Mouse (Mus musculus): ENCODE measurements around the gene Drd5.

Gene Drd5

DNA sequence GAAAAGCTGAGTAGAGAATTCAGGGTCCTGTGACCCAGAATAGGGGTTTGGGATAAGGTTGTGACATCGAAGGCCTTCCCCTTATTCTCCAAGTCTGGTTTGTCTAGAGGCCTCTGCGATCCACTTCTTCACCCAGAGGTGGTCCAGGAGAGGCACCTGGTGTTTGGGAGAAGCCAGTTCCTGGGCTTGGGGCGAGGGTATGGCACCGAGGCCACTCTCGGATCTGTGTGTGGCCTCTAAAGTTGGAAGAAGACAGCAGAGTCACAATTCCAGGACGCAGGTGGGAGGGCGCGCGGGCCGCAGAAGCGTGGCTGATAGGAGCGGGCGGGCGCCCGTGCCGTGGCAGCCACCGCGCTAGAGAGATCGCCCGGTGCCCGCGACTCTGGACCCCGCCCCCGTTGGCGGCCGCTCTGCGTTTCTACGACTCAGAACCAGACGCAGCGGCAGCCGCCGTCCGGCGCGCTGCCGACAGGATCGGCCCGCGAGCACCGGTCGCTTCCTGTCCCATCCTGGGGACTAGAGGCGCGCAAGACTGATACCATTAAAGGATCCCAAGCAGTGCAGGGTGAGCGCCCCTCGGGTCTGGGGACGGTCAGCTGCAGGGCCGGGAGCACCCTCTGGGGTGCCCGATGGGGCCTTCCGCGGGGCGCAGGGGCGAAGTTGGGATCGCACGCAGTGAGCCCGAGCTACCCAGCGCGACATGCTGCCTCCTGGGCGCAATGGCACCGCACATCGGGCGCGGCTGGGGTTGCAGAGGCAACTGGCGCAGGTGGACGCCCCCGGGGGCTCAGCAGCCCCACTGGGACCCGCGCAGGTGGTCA, at the start of gene Drd5:
TSS of gene Drd5 (plus strand) at position 402 of the 821 bp plus-strand sequence.
- no peak for DNase-seq

DNA sequence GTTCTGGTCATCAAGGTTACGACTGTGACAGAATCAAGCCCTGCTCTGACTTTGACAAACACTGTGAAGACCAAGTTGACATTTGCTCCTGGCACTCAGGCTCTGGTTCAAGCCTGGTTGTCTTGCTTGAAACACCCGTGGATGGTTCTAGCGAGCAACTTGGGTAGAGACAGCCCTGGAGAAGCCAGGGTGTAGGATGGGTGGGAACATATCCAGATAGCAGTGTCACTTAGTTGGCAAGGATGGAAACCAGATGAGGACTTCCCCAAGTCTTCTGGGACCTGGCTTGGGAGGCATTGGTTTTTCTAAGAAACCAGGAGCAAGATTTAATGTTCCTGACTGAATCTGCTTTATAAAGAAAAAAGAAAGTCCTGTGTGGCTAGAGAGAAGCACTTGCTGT, 48.2 kb upstream of the Drd5 start:
- no peak for DNase-seq

DNA sequence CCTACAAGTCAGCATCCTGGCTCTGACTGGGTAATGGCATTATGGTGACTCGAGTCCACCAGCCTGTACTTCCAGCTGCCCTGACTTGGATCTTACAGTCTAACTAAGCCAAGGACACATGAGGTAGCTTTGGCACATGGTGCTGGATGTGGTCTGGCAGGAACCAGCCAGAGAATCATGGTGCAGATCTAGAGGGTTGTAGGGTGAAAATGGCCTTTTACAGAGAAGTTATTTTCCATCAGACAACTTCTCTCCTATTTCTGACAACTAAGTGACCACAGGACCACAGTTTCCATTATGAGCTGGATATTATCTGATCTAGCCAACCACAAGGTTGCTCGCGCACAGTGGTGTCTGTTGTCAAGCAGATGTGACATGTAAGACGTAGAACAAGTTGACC, 45.3 kb upstream of the Drd5 start:
- no peak for DNase-seq

DNA sequence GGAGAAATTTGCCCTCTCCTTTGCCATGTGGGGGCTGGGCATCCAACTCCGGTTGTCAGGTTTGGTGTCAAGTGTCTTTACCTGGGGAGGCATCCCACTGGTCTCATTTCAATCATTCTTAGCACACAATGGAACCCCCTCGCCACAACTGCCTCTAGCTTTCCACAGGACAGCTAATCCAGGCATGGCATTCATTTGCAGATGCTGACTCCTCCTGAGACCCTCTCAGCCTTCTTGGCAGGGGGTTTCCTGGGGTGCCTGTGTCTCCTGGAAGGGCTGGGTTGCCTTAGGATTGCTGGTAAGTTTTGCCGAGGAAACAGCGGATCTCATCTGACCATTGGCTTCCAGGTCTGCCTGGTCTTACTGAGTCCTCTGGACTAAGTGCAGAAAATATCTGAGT, 43.4 kb upstream of the Drd5 start, which contains the start of gene Otop1:
TSS of gene Otop1 (plus strand) at position 202 of the 400 bp plus-strand sequence.
- DNase-seq, result no peak

DNA sequence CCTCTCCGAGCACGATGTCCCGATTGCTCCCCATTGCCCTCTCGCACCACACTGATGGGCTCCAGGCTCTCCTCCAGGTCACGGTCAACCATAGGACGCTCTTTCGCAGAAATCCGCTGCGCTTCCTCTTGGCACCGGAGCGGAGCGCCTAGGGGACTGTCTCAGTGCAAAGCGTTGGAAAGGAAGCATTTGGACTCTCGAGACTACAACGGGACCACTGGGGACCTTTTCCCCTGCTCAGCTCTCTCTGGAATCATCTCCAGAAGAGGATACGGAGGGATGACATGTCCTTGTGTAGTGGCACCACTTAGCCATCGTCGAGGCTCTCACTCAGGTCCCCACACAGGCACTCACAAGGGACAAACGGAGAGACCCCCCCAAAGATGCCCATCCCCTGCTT, 42.7 kb upstream of the Drd5 start:
- no peak for DNase-seq

DNA sequence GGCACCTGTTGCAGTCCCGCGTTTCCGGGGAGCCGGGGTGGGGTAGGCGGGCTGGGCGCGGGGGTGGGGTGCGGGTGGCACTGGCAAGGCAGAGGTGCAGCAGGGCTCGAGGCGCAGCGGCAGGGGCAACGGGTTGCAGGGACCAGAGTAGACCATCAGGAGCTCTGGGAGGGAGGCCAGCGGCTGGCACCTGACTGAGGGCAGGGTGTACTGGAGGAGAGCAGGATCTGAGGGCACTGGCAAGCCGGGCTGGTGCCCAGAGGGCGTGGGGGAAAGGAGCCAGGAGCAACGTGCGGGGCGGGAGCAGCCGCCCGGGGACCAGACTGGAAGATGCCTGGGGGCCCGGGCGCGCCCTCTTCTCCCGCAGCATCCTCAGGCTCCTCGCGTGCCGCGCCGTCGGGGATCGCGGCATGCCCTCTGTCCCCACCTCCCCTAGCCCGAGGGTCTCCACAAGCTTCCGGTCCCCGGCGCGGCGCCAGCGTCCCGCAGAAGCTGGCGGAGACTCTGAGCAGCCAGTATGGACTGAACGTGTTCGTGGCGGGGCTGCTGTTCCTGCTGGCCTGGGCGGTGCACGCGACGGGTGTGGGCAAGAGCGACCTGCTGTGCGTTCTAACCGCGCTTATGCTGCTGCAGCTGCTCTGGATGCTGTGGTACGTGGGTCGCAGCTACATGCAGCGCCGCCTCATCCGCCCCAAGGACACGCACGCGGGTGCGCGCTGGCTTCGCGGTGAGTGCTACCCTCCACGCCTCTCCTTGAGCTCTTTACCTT, 41.9 kb upstream of the Drd5 start:
- DNase-seq, result no peak

DNA sequence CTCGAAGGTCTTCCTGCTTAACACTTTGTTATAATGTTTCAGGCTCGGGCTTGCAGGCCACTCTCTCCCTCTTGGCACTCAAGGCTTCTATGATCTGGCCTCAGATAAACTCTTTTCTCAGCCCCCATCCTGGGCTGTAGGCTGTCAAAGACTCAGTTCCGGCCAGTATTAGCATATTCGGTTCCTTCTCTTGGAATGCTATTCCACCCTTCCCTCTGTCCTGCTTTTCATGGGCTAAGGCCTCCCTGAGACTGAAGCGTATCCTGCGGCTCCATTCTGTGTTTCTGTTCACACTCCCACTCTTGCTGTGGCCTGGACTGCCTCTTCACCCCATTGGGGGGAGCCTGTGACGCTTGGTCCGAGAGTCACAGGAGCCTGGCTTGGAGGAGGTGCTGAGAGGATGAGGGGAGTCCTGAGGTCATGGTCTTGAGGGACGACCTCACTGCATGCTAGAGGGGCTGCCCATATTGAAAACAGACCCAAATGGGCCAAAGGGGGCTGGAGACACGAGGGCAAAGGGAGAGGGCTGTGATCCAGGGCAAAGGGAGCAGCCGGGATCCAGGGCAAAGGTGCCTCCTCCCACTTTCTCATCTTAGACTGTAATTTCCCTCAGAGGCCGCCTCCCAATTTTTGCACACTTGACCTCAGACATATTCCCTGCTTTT, 41.1 kb upstream of the Drd5 start:
- no peak for DNase-seq

DNA sequence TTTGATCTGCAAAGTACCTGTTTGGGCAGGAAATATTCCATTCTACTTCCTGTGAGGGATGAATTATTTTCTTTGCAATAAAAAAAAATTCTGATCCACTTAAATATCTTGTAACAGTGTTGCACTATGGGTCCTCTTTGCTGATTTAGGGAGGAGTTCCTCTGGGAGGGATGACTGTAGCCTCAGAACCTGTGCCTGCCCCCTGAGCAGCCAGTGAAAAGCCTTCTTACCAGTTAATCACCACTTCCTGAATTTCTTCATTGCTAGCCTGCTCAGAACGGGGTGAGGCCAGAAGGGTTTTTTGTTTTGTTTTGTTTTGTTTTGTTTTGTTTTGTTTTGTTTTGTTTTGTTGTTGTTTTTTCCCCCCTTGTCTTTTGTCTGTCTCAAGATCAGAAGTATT, 39.1 kb upstream of the Drd5 start:
- DNase-seq, result no peak

DNA sequence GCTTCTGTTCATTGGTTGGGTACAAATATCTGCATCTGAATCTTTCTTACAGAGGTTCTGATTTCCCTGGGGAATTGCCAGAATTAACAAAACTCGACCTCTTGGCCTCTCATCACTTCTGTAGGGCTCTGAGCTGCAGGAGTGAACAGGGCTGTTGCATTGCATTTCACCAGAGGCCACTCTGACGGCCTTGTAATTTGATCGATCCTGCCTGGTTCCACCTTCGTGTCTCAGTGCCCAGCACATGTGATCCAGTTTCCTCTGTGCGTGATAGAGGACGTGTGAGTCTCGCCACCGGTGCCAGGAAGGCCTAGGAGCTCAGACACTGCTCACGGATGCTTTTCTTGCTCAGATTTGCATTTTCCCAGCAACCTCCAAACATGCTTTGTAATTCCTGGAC, 33.4 kb upstream of the Drd5 start:
- no peak for DNase-seq

DNA sequence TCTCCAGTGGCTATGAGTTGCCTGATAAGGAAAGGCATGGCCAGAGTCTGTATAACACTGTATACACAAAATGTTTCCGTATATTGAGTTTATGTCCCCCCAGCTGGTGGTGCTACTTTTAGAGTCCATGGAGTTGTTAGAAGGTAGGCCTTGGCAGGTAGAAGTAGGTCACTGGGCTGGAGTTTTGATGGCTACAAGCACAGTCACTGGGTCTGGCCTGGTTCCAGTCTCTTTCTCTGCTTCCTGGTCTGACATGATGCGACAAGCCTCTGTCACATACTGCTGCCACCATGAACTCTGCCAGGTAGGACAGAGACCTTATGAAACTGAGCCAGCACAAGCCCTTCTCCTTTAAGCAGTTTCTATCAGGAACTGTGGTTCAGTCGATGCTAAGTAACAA, 30.7 kb upstream of the Drd5 start:
- DNase-seq, result no peak

DNA sequence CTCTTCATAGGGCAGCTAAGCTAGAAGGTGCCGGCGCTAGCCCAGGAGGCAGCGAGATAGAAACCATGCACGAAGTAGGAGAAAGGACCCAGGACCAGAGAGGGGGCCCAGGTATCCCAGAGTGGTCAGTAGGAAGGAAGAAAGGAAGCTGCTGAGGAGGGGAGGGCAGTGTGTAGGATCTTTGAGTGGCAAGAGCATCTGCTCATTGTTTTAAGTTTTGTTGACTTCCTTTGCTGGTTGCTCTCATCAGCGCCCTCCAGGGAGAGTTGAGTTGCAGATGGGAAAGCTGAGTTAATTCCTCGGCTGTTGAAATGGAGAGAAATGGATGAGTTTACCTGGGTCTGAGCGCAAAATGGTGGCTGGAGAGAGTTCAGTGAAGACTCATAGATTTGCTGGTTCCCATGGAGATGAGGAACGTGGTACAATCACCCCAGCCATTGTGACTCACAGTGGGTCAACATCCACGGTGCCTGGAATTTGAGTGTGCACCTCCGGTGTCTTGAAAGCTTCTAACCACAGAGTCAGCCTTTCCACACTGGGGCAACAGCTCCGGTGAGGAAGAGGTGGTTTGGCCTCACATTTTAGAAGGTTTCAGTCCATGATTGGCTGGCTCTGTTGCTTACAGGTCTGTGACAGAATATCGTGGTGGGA, 17.3 kb upstream of the Drd5 start:
- no peak for DNase-seq

DNA sequence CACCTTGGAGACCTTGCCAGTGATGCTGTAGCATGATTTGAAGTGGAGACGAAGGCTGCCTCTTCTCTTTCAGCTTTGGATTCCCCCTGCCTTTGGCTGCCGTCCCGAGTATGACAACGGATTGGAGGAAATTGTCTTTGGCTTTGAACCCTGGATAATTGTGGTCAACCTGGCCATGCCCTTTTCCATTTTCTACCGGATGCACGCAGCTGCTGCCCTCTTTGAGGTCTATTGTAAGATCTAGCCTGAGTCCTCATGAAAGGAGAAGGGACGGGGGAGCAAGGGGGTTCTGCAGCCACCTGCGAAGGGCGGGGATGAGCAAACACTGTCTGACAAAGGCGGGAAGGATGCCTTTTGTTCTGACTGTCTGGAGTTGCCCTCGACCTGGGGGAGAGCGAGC, 16.5 kb upstream of the Drd5 start:
- no peak for DNase-seq

DNA sequence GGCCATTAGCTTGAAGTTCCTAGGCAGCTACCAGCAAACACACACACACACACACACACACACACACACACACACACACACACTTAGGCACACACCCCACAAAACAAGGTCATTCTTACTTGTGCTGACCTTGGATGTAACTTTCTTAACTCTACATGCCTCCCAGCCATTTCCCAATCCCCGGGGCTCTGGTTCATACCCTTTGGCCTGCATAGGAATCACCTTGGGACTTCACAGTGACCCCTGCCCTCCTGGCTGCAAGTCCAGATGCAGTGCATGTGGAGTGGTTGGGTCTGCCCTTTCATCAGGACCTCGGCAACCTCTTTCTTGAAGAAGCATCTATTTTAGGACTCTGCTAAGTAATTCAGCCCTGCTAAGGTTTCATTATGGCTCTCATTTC, 13.9 kb upstream of the Drd5 start:
- DNase-seq, result no peak

DNA sequence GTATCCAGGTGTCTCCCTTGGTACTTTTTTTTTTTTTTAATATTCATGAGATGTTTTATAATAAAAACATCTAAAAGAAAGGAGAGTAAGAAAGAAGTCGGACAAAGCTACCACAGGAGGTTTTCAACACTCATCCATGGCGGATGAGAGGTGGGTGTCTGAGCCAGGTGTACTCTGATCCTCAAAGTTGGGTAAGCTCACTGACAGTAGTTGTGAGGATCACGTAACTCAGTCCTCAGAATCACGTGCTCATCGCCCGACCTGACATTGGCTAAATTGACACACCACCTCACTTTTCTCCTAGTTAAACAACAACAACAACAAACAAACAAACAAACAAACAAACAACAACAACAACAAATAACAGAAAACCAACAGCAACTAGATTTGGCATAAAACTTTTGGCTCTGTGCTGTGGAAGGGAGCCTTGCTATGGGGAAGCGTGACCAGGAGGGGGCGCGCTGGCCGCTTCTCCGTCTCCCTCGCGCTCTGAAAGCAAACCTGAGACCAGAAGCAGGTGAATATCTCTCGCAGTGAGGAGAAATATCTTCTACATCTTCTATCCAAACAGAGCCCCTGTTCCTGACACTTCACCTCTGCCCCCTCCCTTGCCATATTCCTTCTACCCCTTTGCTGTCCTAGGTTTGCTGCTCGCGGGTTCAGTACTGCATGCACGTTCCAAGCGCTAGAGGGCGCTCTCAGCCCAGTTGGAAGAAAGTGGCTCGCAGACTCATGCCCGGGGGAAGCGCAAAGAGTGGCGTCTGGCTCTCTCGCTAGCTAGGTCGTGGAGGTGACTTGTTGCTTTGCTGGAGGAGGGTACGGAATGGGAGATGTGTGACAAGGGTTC, 11.7 kb upstream of the Drd5 start:
- peak; percentile 86 for DNase-seq

DNA sequence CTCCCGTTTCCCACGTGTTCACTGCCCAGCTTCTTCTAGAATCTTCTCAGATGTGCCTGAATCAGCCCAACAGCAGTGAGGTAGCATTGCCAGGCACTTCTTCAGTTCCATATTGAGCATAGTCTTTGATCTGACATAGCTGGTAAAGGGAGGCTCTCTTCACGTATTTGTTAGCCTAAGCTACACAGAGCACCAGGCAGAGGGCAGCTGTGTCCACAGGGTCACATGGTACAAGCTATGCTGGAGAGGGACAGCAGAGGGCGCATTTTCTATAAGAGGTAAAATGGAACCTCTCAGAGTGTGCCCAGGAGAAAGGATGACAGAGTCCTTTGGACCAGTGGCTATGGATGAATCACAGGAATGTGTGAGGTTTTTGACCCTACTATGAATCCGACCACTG, 10.3 kb upstream of the Drd5 start:
- DNase-seq, result peak; percentile 66

DNA sequence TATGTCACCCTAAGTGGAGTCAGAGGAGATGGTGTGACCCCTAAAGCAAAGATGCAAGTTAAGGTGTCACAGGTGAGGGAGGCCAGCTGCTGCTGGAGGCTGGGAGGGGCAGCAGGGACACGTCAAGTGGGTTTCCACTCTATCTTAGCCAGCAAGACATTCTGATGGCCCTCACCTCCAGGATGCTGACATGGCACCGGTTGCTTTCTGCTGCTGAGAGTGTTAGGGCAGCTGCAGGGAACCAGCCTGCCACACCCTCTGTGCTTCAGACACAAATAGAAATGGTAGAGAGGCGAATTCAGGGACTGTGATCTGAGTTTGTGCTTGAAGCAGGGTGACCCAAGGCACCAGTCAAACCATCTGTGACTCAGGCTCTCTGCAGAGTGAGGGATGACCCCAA, 9.4 kb upstream of the Drd5 start:
- no peak for DNase-seq

DNA sequence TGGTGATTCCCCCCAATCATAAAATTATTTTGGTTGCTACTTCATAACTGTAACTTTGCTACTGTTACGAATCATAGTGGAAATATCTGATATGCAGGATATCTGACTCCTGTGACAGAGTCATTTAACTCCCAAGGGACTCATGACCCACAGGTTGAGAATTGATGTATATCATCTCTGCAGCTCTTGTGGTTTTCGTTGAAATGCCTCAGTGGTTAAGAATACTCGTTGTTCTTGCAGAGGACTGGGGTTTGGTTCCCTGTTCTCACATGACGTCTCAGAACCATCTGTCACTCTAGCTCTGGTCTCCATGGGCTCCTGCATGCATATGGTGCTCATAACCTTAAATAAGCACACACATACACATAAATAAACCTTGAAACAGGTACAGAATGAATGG, 14.2 kb downstream of the Drd5 start:
- no peak for DNase-seq

DNA sequence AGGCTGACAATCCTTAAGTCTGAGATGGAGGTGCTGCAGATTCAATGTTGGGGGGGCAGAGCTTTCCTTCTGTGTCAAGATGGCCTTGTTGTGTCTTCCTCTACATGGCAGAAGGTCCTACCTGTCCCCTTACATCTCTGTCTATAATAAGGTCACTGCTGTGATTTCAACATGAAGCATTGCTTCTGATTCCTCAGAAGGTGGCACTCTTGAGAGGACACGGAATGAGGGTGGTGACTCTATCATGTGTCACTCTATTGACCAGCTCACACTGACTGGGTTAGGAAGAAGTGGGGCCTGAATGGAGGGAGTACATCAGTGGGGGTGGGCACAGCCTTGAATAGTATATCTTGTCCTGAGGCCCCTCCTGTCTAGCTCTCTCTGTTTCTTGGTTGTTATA, 15.4 kb downstream of the Drd5 start:
- no peak for DNase-seq

DNA sequence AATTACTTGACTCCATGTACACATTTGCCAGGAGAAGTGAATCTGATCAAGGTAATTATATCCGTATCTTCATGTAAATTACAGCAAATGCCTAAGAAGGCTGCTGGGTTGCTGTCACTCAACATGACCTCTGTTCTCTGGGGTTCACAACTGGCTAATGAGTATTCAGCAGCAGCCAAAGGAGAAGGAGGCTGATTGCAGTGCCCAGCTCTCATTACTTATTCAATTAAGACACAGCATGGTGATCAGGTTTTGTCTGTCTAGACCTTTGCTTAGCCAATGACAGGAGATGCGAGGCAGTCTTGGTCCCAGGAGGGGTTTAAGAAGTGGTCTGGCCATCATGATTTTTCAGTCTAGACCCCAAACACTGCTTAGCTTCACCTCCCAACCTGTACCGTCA, 23.9 kb downstream of the Drd5 start:
- DNase-seq, result no peak

DNA sequence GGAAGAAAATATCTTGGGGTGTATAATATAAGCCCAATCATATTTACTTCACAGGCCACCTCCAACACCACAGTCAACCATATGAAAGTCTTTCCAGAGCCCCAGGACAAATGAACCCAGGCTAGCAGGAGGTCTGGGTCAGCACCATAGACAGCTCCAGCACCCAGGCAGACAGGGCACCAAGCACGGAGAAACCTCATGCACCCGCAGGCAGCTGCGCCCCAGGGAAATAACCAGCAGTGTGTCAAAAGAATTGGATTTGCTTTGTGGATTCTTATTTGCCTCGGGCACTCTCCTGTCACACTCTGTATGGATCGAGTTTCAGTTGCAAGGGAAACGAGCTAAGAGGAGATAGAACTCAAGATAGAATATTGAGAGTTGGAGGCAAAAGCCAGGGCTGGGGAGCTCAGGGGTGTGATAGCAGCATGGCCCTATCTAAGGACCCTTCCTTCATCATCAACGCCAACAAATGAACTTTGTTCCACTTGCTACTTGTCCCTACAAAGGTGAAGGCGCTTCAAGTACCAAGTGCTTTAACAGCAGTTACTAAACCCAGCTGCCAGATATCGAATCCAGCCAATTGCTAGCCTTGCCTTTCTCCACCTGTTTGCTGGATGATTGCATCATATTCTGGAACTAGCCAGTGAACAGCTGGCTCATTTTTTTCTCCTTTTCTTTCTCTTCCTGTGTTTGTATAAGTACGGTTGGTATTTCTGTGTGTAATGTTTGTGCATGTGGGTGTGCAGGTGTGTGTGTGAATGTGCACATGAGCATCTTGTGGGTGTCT, 27.7 kb downstream of the Drd5 start:
- no peak for DNase-seq

DNA sequence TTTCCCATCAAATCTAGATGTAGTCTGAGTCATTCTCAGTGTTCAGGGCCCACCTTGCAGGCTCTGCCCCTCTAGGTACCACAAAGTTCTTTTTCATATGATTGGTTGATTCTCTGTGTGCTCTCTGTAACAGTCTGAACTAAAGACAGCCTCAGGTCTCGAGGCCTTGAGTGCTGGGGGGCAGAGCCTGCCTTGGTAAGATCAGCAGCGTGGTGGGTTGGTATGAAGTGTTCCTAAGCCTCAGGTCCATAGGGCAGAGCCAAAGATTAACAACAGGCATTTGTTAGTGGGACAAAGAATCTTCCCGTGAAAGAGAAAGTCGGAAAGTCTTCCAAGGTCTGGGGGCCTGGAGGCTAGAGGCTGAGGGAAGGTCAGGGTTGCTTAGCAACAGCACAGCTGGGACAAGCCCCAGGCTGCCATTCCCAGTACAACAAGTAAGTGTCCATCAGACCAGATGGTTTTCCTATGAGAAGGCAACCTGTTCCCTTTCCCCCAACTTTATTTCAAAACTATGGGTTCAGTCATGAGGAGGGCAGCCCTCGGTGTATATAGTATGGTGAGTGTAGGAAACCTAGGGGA, 31.3 kb downstream of the Drd5 start:
- DNase-seq, result no peak

Measured in thymus, postnatal 14 days (tissue).